Mouse (Mus musculus) midbrain, embryonic 15.5 days (tissue): ENCODE results near the gene P2ry12. TPM values are rescaled to one million over a fixed set of nuclear protein-coding genes. Genes with fewer than 3 reads are reported as not detected.

Experiments used
- ATAC-seq: fragments of 200-750 bp; cut with Nextera tagmentation; replicated peaks from 2 replicates; pipeline ENCODE4 v1.8.0; 2017; ENCODE audit warnings: moderate TSS enrichment
- H3K27ac ChIP-seq: fragments of 300-500 bp; sonication (generic); 2 replicates; pipeline ENCODE4 v1.5.1; 2015; ENCODE audit warnings: mild to moderate bottlenecking, inconsistent platforms
- H3K27me3 ChIP-seq: fragments of 300-500 bp; sonication (generic); replicated peaks from 2 replicates; pipeline ENCODE4 v1.6.1; 2015; ENCODE audit warnings: inconsistent platforms
- H3K36me3 ChIP-seq: fragments of 300-500 bp; sonication (generic); replicated peaks from 2 replicates; pipeline ENCODE4 v1.6.1; 2015; ENCODE audit warnings: inconsistent platforms
- H3K4me1 ChIP-seq: fragments of 300-500 bp; sonication (generic); 2 replicates; pipeline ENCODE4 v1.6.1; 2015; ENCODE audit warnings: inconsistent platforms
- H3K4me2 ChIP-seq: fragments of 300-500 bp; sonication (generic); 2 replicates; pipeline ENCODE4 v1.6.1; 2015; ENCODE audit warnings: inconsistent platforms, mild to moderate bottlenecking, moderate library complexity
- H3K4me3 ChIP-seq: fragments of 300-500 bp; sonication (generic); 2 replicates; pipeline ENCODE4 v1.5.1; 2015; ENCODE audit warnings: mild to moderate bottlenecking, inconsistent platforms
- H3K9ac ChIP-seq: fragments of 300-500 bp; sonication (generic); 2 replicates; pipeline ENCODE4 v1.6.1; 2015; ENCODE audit warnings: mild to moderate bottlenecking, inconsistent platforms
- H3K9me3 ChIP-seq: fragments of 300-500 bp; sonication (generic); 2 replicates; pipeline ENCODE4 v1.6.1; 2016; ENCODE audit warnings: inconsistent platforms
- WGBS: fragments of 180-500 bp; shearing (Covaris S2); methylation state at CpG from one replicate; pipeline ENCODE4 v1.1.7; 2015; ENCODE audit warnings: mixed read lengths; 5-methylcytosine and 5-hydroxymethylcytosine counted together
- polyA plus RNA-seq: library from polyadenylated mRNA; unstranded; fragments of >200 nt; fragmentation: Nextera tagmentation; extraction: Ambion mirVana; gene quantifications from 2 replicates; pipeline ENCODE4 v1.2.1, GENCODE M21; 2015

Gene P2ry12
- 5.9 and 7.7 TPM in 2 replicates for polyA plus RNA-seq

- H3K27ac ChIP-seq = no peak within 1 kb of the TSS
- H3K9me3 ChIP-seq = no peaks in the 10 kb centered on the region
- no peak within 1 kb of the TSS for H3K4me2 ChIP-seq
- WGBS = 10% methylated on average over 7 of the region's 7 CpGs
- H3K9ac ChIP-seq = no peak within 1 kb of the TSS
- H3K36me3 ChIP-seq = no peaks in the 10 kb centered on the region
- no peaks in the 10 kb centered on the region for H3K27me3 ChIP-seq
- ATAC-seq = no peak
- H3K4me1 ChIP-seq = peaks cover 11% of the 10 kb centered on the region
- no peak within 1 kb of the TSS for H3K4me3 ChIP-seq
Observed at GRCm38 (mm10) chr3:59262704-59263103, at the start of gene P2ry12. Gene P2ry12, minus strand, starts transcription at chr3:59262871.

- no peaks in the 10 kb centered on the region for H3K4me1 ChIP-seq
- no peak overlapping the region for H3K9ac ChIP-seq
- no peaks in the 10 kb centered on the region for H3K36me3 ChIP-seq
- no peak overlapping the region for H3K27ac ChIP-seq
- no peaks in the 10 kb centered on the region for H3K9me3 ChIP-seq
- no peak overlapping the region for H3K4me3 ChIP-seq
- H3K4me2 ChIP-seq = no peak overlapping the region
- ATAC-seq = no peak
- WGBS = 92% methylated on average over 2 of the region's 2 CpGs
- H3K27me3 ChIP-seq = no peaks in the 10 kb centered on the region
Observed at GRCm38 (mm10) chr3:59305518-59305917, 42.8 kb upstream of the P2ry12 start.

DNA sequence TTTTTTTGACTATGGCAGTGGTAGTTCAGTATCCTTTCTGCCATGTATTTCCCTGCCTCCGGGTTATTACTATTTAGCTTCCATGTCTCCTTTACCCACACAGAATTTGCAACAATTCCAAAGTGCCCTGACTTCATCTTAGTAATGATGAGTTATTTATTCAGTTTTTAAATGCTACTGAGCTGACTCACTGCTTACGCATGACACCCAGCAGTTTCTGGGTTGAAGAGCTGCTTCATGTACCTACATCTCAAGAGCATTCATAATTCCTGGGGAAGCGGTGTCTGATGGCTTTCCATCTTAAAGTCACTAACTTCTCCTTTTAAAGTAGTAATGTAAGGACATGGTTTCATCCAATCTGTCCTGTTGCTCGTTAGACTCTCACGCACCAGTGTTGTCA, 42.3 kb upstream of the P2ry12 start:
- 96% methylated on average over 5 of the region's 5 CpGs for WGBS
- Histone ChIP-seq H3K27me3 (no peaks in the 10 kb centered on the region), H3K4me1 (no peaks in the 10 kb centered on the region), H3K4me3 (no peak overlapping the region), H3K27ac (no peak overlapping the region), H3K9me3 (no peaks in the 10 kb centered on the region), H3K4me2 (no peak overlapping the region), H3K9ac (no peak overlapping the region), H3K36me3 (no peaks in the 10 kb centered on the region)
- no peak for ATAC-seq

- Histone ChIP-seq H3K27me3 (no peaks in the 10 kb centered on the region), H3K9ac (no peak overlapping the region), H3K27ac (no peak overlapping the region), H3K36me3 (no peaks in the 10 kb centered on the region), H3K4me1 (no peaks in the 10 kb centered on the region), H3K9me3 (no peaks in the 10 kb centered on the region), H3K4me3 (no peak overlapping the region), H3K4me2 (no peak overlapping the region)
- no peak for ATAC-seq
- 84% methylated on average over 16 of the region's 16 CpGs for WGBS
Observed at GRCm38 (mm10) chr3:59297653-59298052, 35.0 kb upstream of the P2ry12 start.

DNA sequence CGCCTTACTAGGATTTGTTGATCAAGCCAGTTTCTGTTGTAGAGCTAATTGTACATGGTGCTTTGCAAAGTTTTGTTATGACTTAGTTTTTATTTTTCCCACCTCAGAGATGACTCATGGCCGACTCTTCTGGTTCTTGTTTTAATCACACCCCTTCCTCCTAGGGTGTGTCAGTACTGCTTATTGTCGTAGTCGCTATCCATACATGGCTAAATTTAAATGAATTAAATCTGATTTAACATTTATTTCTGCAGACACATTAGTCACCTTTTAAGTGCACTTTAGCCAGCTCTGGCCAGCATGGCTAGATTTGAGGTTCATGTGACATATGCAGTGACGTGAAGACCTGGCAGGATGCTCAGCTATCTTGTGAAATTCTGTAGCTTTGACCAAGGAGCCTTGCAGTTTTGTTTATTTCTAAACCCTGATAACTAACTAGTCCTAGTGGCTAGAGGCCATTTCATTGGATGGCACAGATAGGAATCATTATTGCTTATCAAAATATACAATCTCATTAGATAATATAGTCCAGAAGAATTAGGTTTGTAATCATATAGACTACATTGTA, 34.0 kb upstream of the P2ry12 start:
- H3K27me3 ChIP-seq = no peaks in the 10 kb centered on the region
- ATAC-seq = no peak
- H3K27ac ChIP-seq = no peak overlapping the region
- H3K4me2 ChIP-seq = no peak overlapping the region
- no peak overlapping the region for H3K9ac ChIP-seq
- H3K4me3 ChIP-seq = no peak overlapping the region
- WGBS = 90% methylated on average over 5 of the region's 5 CpGs
- no peaks in the 10 kb centered on the region for H3K9me3 ChIP-seq
- H3K36me3 ChIP-seq = no peaks in the 10 kb centered on the region
- H3K4me1 ChIP-seq = no peaks in the 10 kb centered on the region

- H3K36me3 ChIP-seq = no peaks in the 10 kb centered on the region
- 93% methylated on average over 16 of the region's 16 CpGs for WGBS
- no peak for ATAC-seq
- H3K9me3 ChIP-seq = no peaks in the 10 kb centered on the region
- H3K4me2 ChIP-seq = no peak overlapping the region
- no peak overlapping the region for H3K27ac ChIP-seq
- H3K4me3 ChIP-seq = no peak overlapping the region
- no peaks in the 10 kb centered on the region for H3K4me1 ChIP-seq
- H3K9ac ChIP-seq = no peak overlapping the region
- no peaks in the 10 kb centered on the region for H3K27me3 ChIP-seq
Observed at GRCm38 (mm10) chr3:59295699-59296562, 33.3 kb upstream of the P2ry12 start.

DNA sequence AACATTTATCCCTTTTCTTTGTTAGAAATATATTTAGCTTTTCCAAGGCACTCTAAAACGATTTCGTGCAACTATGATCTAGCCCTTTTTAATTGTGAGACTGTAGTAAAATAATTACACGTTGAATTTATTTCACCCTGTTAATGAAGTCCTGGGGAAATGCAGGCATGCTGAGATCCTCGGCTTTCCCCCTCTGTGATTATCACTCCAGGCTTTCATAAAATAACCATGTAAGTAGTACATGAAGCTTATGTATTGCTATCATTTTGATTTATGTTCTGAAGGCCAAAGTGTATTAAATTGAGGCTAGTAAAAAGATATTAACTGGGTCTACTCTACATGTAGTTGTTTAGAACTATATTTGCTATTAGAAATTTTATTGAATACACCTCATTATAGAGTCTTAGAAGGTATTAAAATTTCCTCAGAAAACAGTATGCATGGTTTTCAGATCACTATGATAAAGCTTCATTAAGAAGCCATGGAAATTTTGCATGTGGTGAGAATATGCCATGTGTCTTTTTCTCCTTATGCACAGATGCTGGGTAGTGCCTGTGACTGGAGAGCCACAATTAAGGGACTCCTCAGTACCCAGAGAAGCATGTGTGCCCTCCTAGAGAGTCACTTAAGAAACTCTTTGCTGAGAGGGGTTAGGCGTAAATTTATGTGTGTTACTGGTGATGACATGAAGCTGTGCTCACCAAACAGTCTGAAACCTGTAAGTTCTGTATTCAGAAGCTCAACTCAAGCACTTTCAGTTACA, 30.9 kb upstream of the P2ry12 start:
- Histone ChIP-seq H3K4me1 (no peaks in the 10 kb centered on the region), H3K27ac (no peak overlapping the region), H3K9me3 (no peaks in the 10 kb centered on the region), H3K4me3 (no peak overlapping the region), H3K4me2 (no peak overlapping the region), H3K36me3 (no peaks in the 10 kb centered on the region), H3K27me3 (no peaks in the 10 kb centered on the region), H3K9ac (no peak overlapping the region)
- WGBS = 74% methylated on average over 5 of the region's 5 CpGs
- 0 out of 2 replicates have a peak, but pooled peaks have one; percentile 66 for ATAC-seq

GRCm38 (mm10) chr3:59290551-59290950, 27.9 kb upstream of the P2ry12 start:
- no peak for ATAC-seq
- Histone ChIP-seq H3K4me3 (no peak overlapping the region), H3K9me3 (no peaks in the 10 kb centered on the region), H3K27me3 (no peaks in the 10 kb centered on the region), H3K9ac (no peak overlapping the region), H3K4me2 (no peak overlapping the region), H3K4me1 (no peaks in the 10 kb centered on the region), H3K27ac (no peak overlapping the region), H3K36me3 (no peaks in the 10 kb centered on the region)
- WGBS = 82% methylated on average over 2 of the region's 2 CpGs

GRCm38 (mm10) chr3:59278620-59279019, 15.9 kb upstream of the P2ry12 start:
- ATAC-seq = no peak
- H3K36me3 ChIP-seq = no peaks in the 10 kb centered on the region
- H3K27me3 ChIP-seq = no peaks in the 10 kb centered on the region

GRCm38 (mm10) chr3:59278254-59278533, 15.5 kb upstream of the P2ry12 start:
- no peaks in the 10 kb centered on the region for H3K4me1 ChIP-seq
- H3K4me2 ChIP-seq = no peak overlapping the region
- H3K27ac ChIP-seq = no peak overlapping the region
- H3K36me3 ChIP-seq = no peaks in the 10 kb centered on the region
- H3K9ac ChIP-seq = no peak overlapping the region
- H3K9me3 ChIP-seq = no peaks in the 10 kb centered on the region
- 79% methylated on average over 3 of the region's 3 CpGs for WGBS
- no peaks in the 10 kb centered on the region for H3K27me3 ChIP-seq
- peak; percentile 60; the same call in 1 of the 2 replicates for ATAC-seq
- H3K4me3 ChIP-seq = no peak overlapping the region

More at GRCm38 (mm10) chr3:59278620-59279019, 15.9 kb upstream of the P2ry12 start:
- no peaks in the 10 kb centered on the region for H3K9me3 ChIP-seq
- H3K4me2 ChIP-seq = no peak overlapping the region
- H3K4me1 ChIP-seq = no peaks in the 10 kb centered on the region
- no peak overlapping the region for H3K27ac ChIP-seq
- no peak overlapping the region for H3K4me3 ChIP-seq
- no peak overlapping the region for H3K9ac ChIP-seq

GRCm38 (mm10) chr3:59277502-59278253, 15.0 kb upstream of the P2ry12 start:
- Histone ChIP-seq H3K4me2 (no peak overlapping the region), H3K27ac (no peak overlapping the region), H3K4me1 (no peaks in the 10 kb centered on the region), H3K9me3 (no peaks in the 10 kb centered on the region), H3K27me3 (no peaks in the 10 kb centered on the region), H3K9ac (no peak overlapping the region), H3K4me3 (no peak overlapping the region), H3K36me3 (no peaks in the 10 kb centered on the region)
- WGBS = 15% methylated on average over 3 of the region's 3 CpGs
- peak; percentile 81 for ATAC-seq

- Histone ChIP-seq H3K4me3 (no peak overlapping the region), H3K36me3 (no peaks in the 10 kb centered on the region), H3K27me3 (no peaks in the 10 kb centered on the region), H3K4me2 (no peak overlapping the region), H3K4me1 (no peaks in the 10 kb centered on the region), H3K9me3 (no peaks in the 10 kb centered on the region), H3K9ac (no peak overlapping the region), H3K27ac (no peak overlapping the region)
- ATAC-seq = no peak
- 87% methylated on average over 6 of the region's 6 CpGs for WGBS
Observed at GRCm38 (mm10) chr3:59270811-59271210, 8.1 kb upstream of the P2ry12 start.
